Mouse (Mus musculus): ENCODE data around the gene Krt8. TPM values are rescaled to one million over a fixed set of nuclear protein-coding genes. Genes with fewer than 3 reads are reported as not detected.

The Krt8 gene
- not detected for total RNA-seq (2021)

DNA sequence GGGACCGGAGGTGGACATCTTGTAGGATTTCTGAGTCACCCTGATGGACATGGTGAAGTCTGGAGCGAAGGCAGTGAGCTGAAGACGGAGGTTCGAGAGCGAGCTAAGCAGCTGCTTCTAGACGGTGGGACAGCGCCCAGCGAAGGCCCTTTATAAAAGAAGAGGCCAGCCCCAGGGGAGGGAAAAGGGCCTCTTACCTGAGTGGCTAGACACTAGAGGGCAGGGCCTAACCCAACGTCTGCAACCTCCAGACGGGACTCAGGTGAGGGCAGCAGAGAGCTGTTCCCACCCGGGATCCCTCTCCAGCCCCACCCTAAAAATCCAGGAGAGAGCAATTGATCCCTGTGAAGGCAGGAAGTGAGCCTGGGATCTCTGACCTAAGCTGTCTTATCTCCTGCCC lies at the start of gene Krt8:
Gene Krt8, minus strand, starts transcription at position 294 of the 400 bp plus-strand sequence.
- no peak for DNase-seq (ENCODE audit: extremely low spot score in 1 of 2, low spot score in 2 of 2)
- intact Hi-C loops (cut with DNase I), result no loop called here

DNA sequence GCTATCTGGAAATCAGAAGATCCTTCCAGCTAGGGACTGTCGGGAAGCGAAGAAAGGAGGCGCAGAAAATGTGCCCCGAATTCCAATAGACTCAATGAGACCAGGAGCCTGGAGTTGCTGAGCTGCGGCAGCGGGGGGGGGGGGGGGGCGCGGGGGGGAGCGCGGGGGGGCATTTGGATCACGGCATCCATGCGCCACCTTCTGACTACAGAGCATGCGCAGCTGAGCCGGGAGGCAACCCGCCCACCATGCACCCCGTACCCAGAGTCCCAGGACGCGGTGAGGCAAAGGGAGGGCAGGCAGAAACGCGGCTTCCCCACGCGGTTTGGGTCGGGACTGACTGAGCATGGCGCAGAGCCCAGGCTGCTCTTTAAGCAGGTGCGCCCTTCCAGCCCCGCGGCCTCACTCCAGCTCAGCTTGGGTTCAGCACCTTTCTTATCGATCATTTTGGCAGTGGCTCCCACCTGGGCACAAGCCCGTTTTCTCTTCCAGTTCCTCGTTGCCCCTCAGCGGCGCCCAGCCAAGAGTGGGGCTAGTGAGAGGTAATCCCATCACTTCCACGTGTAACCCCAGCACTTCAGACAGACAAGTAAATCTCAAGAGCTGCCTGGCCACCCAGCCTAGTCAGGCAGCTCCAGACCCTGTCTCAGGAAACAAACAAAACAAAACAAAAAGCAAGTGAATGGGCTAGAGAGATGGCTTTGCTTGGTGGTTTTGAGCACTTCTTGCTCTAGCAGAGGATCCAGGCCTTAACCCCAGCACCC lies 47.8 kb upstream of the Krt8 start:
- intact Hi-C loops (cut with DNase I), result no loop called here
- DNase-seq (ENCODE audit: extremely low spot score in 1 of 2, low spot score in 2 of 2), result peak; percentile 18 to 73

DNA sequence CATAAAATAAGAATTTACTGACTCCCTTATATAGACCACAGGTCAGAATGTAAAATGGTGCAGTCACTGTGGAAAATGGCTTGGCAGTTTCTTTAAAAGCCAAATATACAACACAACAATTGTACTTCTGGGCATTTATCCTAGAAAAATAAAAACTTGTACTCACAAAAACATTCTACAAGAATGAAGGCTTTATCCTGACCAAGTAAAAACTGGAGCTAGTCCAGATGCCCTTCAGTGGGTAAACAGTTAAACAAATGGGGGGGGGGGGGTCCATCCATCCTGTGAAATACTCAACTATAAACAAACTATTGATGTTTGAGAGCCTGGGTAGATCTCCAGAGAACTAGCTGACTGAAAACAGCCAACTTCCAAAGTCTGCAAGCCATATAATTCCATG lies 45.6 kb upstream of the Krt8 start:
- DNase-seq (ENCODE audit: extremely low spot score in 1 of 2, low spot score in 2 of 2), result no peak
- intact Hi-C loops (cut with DNase I), result no loop called here

DNA sequence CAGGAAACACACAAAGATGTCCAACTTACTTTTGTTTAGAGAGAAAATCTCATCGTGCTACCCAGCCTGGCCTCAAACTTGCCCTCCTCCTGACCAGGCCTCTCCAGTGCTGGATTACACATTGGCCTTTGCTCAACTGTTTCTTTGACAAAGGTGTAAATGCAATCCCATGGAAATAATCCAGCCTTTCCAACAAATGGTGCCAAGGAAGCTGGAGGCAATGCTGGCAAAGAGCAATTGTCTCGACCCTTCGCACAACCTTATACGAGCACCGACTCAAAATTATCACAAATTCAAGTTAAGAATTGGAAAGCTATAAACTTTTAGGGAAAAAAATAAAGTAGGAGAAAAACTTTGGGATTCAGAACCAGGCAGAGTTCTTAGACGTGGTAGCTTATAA lies 43.7 kb upstream of the Krt8 start:
- intact Hi-C loops (cut with DNase I), result no loop called here
- no peak for DNase-seq (ENCODE audit: extremely low spot score in 1 of 2, low spot score in 2 of 2)

DNA sequence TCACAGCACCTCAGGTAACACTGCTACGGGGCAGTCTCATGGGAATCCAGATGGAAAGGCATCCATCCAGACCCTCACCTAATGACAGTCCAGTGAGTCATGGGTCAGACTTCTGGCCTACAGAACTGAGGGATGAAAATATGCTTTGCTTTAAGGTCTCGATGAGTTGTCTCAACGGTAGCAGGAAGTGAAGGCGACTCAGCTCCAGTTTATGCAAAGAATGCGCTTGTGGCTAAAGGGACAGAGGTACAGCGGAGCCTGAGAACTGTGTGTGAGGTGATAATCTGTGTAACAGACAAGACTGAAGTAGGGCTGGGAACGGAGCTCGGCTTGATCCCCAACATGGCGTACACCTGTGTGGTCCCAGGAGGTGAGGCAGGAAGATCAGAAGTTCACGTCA lies 41.4 kb upstream of the Krt8 start:
- intact Hi-C loops (cut with DNase I), result no loop called here
- DNase-seq (ENCODE audit: extremely low spot score in 1 of 2, low spot score in 2 of 2), result no peak

DNA sequence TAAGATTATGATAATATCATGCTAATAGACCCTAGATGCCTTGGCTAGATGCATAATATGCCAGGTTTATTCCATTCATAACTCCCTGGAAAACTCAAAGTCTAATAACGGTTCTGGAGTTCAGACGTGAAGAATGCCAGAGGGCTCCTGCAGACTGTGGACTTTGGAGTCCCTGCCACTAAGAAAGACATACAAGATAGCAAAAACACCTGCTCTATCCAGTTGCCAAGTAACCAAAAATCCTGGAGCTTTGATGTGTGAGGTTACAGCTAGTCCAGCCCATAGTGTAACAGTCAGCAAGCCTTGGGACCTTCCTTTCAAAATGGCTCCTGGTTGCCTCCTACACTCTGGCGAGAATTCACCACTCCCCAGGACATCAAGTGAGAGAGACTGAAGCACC lies 40.5 kb upstream of the Krt8 start:
- DNase-seq (ENCODE audit: extremely low spot score in 1 of 2, low spot score in 2 of 2), result no peak
- intact Hi-C loops (cut with DNase I), result no loop called here

DNA sequence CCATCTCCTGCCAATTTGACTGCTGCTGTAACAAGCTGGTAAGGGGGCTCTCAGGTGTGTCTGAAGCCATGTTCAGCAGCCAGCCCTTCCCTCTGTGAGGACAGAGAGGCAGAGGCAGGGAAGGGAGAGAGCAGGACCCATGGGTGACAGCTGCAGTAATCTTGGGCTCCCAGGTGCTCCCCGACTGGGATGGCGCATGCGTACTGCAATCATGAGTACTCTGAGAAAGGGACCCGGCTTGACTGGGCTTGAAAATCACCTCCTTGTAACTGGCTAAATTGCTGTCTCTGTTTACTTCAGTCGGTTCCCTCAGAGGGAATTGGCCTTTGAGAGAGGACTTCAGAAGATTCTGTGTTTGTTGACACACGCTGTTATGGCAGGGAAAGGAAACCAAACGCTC lies 37.7 kb upstream of the Krt8 start:
- intact Hi-C loops (cut with DNase I), result no loop called here
- no peak for DNase-seq (ENCODE audit: extremely low spot score in 1 of 2, low spot score in 2 of 2)

DNA sequence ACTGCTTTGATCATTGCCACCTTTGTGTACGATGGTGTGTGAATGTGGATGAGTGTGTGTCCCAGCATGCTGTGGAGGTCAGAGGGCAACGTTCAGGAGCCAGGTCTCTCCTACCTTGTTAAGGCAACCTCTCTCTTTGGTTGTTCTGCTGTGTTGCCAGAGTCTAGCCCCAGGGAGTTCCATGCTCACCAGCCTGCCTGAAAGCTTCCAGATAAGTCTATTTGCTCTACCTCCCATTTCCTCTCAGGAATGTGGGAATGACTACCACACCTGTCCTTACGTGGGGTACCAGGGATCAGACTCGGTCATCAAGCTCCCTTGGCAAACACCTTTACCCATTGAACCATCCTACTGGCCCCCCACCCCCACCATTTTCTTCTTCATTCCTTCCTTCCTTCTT lies 36.0 kb upstream of the Krt8 start:
- intact Hi-C loops (cut with DNase I), result no loop called here
- no peak for DNase-seq (ENCODE audit: extremely low spot score in 1 of 2, low spot score in 2 of 2)

DNA sequence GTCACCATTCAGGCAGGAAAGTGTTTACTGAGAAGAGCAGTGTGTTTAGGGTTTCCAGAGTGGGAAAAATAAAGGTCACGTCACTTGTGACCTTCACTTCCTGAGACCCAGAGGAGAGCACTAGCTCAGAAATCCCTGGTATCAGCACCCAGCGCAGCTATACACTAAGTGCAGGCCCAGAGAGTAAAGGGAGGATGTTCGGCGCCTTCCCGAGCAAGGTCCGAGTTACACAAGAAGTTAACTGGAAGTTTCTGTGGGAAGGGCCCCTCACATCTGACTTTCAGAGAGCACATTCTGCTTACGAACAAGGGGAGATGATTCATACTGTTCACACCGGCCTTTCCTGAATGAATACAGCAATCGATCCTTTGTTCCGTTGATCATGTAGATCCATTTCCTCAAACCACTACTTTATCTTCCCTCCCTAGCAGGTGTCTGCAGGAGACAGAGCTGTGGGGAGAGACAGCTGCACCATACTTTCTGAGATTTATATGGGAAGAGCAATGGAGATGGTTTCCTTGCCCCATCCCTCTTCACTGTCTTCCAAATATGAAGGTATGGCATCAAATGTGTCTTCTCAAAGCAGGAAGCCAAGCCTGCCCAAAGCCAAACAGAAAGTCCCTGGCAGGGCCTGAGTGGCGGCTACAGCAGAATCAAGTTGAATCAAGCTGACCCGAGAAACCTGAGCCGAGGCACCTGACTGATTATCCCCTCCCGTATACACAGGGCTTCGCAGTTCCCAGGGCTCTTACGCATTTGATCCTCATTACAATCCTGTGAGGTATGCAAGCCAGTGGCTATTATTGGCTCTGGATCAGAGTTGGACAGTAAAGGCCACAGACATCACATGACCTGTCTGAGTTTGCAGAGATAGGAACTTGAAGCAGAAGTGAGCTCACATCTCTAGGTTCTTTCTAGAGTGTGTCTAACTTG lies 30.1 kb upstream of the Krt8 start:
- intact Hi-C loops (cut with DNase I), result no loop called here
- no peak for DNase-seq (ENCODE audit: extremely low spot score in 1 of 2, low spot score in 2 of 2)

DNA sequence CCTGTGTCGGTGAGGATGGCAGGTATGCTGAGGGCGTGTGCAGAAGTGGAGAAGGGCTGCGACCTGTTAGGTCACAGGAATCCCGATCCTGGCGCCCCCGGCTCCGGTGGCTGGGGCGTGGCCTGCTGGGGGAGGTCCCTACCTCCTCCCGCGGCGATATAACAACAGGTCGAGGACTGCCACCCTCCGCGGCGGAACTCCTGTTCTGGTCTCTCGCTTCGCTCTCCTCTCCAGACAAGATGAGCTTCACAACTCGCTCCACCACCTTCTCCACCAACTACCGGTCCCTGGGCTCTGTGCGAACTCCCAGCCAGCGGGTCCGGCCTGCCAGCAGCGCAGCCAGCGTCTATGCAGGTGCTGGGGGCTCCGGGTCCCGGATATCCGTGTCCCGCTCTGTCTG lies 23.8 kb upstream of the Krt8 start, which contains the start of gene Krt18:
Gene Krt18, plus strand, starts transcription at position 141 of the 400 bp plus-strand sequence.
- DNase-seq (ENCODE audit: extremely low spot score in 1 of 2, low spot score in 2 of 2), result no peak
- intact Hi-C loops (cut with DNase I), result no loop called here

DNA sequence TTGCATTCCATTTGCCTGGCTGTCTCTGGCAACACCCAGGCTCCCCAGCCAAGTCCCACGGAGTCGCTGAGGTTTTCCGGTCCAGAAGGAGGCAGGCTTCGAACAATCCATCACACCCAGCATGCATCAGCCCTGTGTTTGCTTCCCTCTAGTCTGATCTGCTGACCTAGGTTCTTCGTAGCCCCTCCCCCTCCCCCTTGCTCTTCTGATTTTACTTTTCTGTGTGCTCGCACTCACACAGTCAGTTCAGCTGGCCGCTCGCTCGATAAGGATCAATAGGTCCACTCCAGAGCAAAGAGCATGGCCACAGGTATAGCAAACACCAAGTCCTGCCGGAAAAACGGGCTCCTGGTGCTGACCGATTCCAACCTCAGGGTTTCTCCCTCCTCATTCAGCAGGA lies 22.1 kb upstream of the Krt8 start:
- no peak for DNase-seq (ENCODE audit: extremely low spot score in 1 of 2, low spot score in 2 of 2)
- intact Hi-C loops (cut with DNase I), result no loop called here

DNA sequence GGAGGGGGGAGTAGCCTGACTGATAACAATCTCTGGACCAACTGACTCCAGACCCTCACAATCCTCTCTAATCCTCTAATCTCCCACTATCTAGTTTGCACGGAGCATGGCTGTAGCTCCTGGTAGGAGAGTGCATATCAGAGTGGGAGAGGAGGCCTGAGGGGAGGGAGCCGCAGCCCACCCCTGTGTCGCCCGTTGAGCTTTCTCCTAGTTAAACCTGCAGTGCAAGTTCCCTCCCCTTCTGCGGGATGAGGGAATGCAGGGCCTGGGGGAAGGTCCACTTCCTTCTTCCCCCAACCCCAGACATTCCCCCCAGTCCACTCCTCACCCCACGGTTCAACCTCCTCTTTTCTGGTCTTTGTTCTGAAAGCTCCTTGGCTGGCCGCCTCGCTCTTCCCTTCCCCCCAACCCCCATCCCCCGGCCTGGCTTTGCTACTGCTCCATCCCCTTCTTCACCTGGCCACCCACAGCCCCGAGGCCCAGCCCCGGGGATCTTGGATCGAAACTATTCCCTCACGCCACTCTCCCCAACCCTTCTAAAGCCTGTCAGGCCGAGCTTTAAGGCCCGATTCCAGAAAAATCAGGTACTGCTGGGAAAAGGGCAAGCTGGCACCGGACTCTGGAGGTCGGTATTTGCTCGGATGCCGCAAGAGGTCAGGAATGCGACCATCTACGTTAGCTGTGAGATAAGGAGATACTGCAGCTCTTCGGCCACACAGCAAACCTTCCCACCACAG lies 21.0 kb upstream of the Krt8 start:
- intact Hi-C loops (cut with DNase I), result no loop called here

DNA sequence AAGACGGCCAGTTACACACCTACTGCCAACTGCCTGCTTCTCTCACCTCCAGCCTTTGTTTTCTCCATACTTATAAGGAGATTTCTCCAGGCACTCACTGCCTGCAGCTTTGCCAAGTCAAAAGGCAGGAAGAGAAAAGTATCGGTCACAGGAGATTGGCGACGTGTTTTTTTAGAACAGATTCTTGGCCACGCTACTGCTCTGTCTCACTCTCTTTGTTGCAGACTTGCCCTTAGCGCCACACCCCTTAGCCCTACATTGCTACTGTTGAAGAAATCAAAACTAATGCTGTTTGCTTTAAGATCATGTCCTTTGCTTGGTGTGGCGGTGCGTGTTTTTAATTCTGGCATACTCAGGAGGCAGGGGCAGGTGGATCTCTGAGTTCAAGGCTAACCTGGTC lies 19.6 kb upstream of the Krt8 start:
- intact Hi-C loops (cut with DNase I), result no loop called here
- no peak for DNase-seq (ENCODE audit: extremely low spot score in 1 of 2, low spot score in 2 of 2)

More for the DNA sequence above, 21.0 kb upstream of the Krt8 start:
- DNase-seq (ENCODE audit: extremely low spot score in 1 of 2, low spot score in 2 of 2), result no peak

DNA sequence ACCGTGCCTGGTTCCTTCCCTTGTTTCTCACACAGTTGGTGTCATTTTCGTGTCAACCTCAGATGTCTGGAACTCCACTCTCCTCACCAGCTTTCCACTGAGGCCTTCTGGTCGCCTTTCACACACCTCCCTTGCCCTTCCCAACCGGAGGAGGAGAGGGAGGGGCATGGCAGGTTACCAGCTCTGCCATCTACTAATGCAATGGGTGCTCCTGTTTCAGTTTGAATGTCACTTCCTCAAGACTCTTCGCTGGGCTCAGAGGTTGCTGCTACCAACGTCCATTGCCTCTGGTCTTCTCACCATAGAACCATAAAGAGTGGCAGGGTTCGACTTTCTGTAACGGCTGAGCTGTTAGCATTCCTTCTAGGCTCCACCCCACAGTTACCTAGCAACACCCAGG lies 18.2 kb upstream of the Krt8 start:
- DNase-seq (ENCODE audit: extremely low spot score in 1 of 2, low spot score in 2 of 2), result no peak
- intact Hi-C loops (cut with DNase I), result no loop called here

DNA sequence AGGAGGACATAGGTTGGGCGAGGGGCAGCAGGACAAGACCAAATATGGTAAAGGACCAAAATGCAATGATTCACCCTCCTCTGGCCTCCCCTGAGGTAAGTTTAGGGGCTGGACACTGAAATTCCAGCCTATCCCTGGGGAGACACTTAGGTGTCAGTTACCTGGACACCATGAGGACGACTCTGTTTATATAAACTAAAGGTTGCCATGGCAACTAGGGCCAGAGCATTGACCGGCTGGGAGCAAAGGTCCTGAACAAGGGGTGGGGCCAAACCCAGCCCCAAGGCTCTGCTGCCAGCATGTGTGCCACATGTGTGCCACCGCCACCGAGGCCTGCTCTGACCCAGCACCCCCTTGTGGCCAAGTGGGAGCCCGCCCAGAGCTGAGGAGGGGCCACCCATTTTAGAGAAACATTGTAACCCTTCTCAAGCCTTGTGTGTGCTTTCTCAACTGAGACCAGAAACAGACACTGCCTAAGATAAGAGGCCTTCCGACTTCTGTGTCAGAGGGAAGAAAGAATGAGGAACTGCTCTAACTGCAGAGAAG lies 13.7 kb upstream of the Krt8 start:
- intact Hi-C loops (cut with DNase I), result no loop called here
- DNase-seq (ENCODE audit: extremely low spot score in 1 of 2, low spot score in 2 of 2), result no peak

DNA sequence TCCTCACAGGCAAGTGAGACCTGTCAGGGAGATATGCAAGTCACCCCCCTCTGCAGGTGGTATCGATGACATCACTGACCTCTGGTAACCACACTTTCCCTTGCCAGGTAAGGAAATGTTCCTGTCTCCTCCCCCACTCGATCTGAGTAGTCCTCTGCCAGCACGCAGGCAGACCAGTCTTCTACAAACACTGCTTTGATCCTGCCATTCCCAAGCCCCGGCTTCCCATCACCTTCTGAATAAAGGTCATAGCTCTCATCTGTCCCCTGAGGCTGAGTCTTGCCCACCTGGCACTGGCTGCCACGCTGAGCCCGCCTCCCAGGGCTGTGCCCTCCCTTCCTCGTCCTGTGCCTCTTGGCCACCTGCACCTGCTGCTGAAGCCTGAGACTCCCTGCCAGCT lies 12.5 kb upstream of the Krt8 start:
- intact Hi-C loops (cut with DNase I), result no loop called here
- DNase-seq (ENCODE audit: extremely low spot score in 1 of 2, low spot score in 2 of 2), result no peak

DNA sequence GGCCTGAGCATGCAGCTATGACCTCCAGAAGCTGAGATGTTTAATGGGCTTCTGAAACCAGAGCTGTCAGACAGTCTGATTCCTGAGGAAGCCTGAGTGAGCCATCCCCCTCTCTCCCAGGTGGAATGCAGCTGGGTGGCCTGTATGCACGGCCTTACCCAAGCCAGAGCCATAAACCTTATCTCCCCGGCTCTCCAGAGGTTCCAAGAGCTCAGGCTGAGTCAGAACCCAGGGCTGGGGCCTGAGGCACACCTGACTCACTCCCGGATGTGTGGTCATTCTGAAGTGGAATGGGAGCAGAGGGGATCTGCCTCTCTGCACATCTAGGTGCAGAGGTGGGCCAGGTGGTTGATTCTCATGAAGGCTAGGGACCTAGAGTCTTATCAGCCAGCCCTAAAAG lies 11.8 kb upstream of the Krt8 start:
- intact Hi-C loops (cut with DNase I), result no loop called here
- DNase-seq (ENCODE audit: extremely low spot score in 1 of 2, low spot score in 2 of 2), result no peak

DNA sequence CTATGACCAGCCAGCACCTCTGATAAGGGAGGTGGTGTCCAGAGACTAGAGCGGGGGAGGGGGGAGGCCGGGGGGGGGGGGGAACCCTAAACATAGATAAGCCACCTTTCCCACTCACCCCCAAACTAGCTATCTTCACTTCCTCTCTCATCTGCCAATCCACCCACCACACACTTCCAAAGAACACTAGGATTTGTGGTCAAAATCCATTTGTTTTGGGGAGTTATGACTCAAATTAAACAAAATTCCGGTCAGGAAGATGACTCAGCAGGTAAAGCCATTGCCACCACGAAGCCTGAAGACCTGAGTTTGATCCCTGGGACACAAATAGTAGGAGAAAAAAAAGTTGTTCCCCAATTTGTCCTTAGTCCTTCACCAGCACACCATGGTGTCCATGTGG lies 10.6 kb upstream of the Krt8 start:
- intact Hi-C loops (cut with DNase I), result no loop called here
- no peak for DNase-seq (ENCODE audit: extremely low spot score in 1 of 2, low spot score in 2 of 2)

DNA sequence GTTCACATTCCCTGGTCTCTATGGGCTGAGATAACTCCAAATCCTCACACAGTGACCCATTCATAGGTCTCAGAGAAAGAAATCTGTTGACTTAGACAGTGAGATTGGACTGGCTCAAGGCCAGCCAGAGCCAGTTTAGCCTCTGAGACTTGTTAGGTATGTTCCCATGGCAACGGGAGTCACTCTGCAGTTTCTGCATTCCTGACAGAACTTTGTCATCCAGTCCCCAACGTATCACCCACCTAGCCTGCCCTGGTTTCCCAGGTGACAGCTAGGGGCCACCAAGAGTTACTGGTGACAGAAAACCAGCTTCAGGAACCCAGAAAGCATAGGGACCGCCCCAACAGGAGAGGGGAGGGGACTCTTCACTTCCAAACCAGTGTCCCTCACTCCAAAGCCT lies 9.4 kb upstream of the Krt8 start:
- intact Hi-C loops (cut with DNase I), result no loop called here
- peak; percentile 27 to 54 for DNase-seq (ENCODE audit: extremely low spot score in 1 of 2, low spot score in 2 of 2)

All from left cerebral cortex, postnatal 10 days (tissue).